ENCODE assay signal across 21 mouse cellular contexts in the genomic region with DNA sequence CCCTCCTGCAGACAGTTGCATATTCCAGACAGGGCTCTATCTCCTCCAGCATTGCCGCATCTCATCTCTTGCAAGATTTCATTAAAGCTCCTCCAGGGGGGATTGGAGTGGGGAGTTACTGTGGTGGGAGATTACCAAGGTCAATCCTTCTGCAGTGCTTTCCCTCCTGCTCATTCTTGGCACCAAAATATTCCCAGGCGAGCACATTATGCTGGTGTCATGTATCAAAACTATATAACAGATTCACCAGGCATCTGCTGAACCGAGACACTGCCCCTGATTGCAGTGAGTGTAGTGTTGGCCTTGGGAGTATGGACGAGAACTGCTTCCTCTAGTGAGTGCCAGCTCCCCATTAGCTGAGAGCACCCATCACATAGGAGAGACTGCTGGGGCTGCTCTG.
DNase-seq lines count a peak whose midpoint lies in the region; ATAC-seq and TF ChIP-seq lines count a peak whose summit lies in the region.
"Had no signal": no experiment of that assay in that cellular context is flagged by ENCODE, and none has a peak within 500 bp of the region (broad histone marks: within the 10 kb centered on the region; RNA-seq: fewer than 3 reads in every experiment).

No protein-coding gene starts in this region.

- H3K36me3 ChIP-seq in lung, embryonic 14.5 days (ENCODE audit: insufficient read depth), result no peaks in the 10 kb centered on the region
- no peaks in the 10 kb centered on the region for H3K36me3 ChIP-seq in lung, postnatal 0 days (ENCODE audit: insufficient read depth, low read length)
- no peaks in the 10 kb centered on the region for H3K36me3 ChIP-seq in limb, embryonic 15.5 days
- no peaks in the 10 kb centered on the region for H3K36me3 ChIP-seq in midbrain, embryonic 14.5 days (ENCODE audit: control insufficient read depth, insufficient read depth, low read length)
- H3K36me3 ChIP-seq: G1E; kidney, embryonic 15.5 days; limb, embryonic 12.5 days had no signal

- TF ChIP-seq EP300 in lung, postnatal 0 days (IDR thresholded peaks at IDR 0.05), result no peak

- 57% methylated on average over 4 of the region's 4 CpGs for WGBS in lung, embryonic 14.5 days
- 62% methylated on average over 4 of the region's 4 CpGs for WGBS in lung, postnatal 0 days
- WGBS in limb, embryonic 15.5 days, result 45% methylated on average over 4 of the region's 4 CpGs
- WGBS in midbrain, embryonic 14.5 days, result 74% methylated on average over 4 of the region's 4 CpGs

- TF ChIP-seq CTCF in gastrocnemius, adult 2 months (IDR thresholded peaks at IDR 0.05), result no peak
- no peak for TF ChIP-seq CTCF in lung, embryonic 14.5 days (IDR thresholded peaks at IDR 0.05; ENCODE audit: low read depth)
- TF ChIP-seq CTCF in lung, postnatal 0 days (IDR thresholded peaks at IDR 0.05), result no peak

- DNase-seq in gastrocnemius, adult 2 months, result no peak
- no peak for DNase-seq in gastrocnemius, postnatal 36 days
- DNase-seq in lung, embryonic 14.5 days, result no peak
- no peak for DNase-seq in lung, postnatal 0 days (ENCODE audit: low spot score)
- DNase-seq in midbrain, embryonic 14.5 days, result no peak
- DNase-seq in left cerebral cortex, postnatal 4 days, result no peak
- DNase-seq: adrenal gland, postnatal 14 days; cerebellum, adult 11-12 months; heart, adult 18-20 months; heart, postnatal 4 days; kidney, postnatal 4 days; layer of hippocampus, adult 9-11 months; right cerebral cortex, postnatal 25 days; thymus, postnatal 36 days had no signal

- peaks cover 13% of the 10 kb centered on the region for H3K4me1 ChIP-seq in lung, embryonic 14.5 days (ENCODE audit: insufficient read depth)
- H3K4me1 ChIP-seq in lung, postnatal 0 days (ENCODE audit: insufficient read depth, low read depth, low read length), result no peaks in the 10 kb centered on the region; the same call in 1 of the 2 replicates
- H3K4me1 ChIP-seq in limb, embryonic 15.5 days, result peaks cover 25% of the 10 kb centered on the region
- H3K4me1 ChIP-seq in midbrain, embryonic 14.5 days (ENCODE audit: control insufficient read depth, insufficient read depth, low read length), result peaks cover 14% of the 10 kb centered on the region

- H3K9ac ChIP-seq in lung, embryonic 14.5 days, result no peak overlapping the region
- H3K9ac ChIP-seq in lung, postnatal 0 days (replicated peaks; ENCODE audit: low read depth), result no peak overlapping the region
- H3K9ac ChIP-seq in limb, embryonic 15.5 days, result no peak overlapping the region
- H3K9ac ChIP-seq in midbrain, embryonic 14.5 days (replicated peaks; ENCODE audit: low read length), result no peak overlapping the region
- H3K9ac ChIP-seq: kidney, embryonic 15.5 days; limb, embryonic 12.5 days; liver, embryonic 14.5 days had no signal

- no peaks in the 10 kb centered on the region for H3K27me3 ChIP-seq in lung, embryonic 14.5 days (ENCODE audit: insufficient read depth, low read length)
- no peaks in the 10 kb centered on the region for H3K27me3 ChIP-seq in lung, postnatal 0 days (replicated peaks; ENCODE audit: insufficient read depth, low read length)
- no peaks in the 10 kb centered on the region for H3K27me3 ChIP-seq in limb, embryonic 15.5 days
- no peaks in the 10 kb centered on the region for H3K27me3 ChIP-seq in midbrain, embryonic 14.5 days (ENCODE audit: control insufficient read depth, insufficient read depth, low read length)
- H3K27me3 ChIP-seq: kidney, embryonic 15.5 days; limb, embryonic 12.5 days had no signal

- H3K4me2 ChIP-seq in lung, embryonic 14.5 days, result no peak overlapping the region
- no peak overlapping the region for H3K4me2 ChIP-seq in lung, postnatal 0 days (replicated peaks; ENCODE audit: low read depth, low read length)
- no peak overlapping the region for H3K4me2 ChIP-seq in limb, embryonic 15.5 days
- no peak overlapping the region for H3K4me2 ChIP-seq in midbrain, embryonic 14.5 days (ENCODE audit: low read length)
- H3K4me2 ChIP-seq: kidney, embryonic 15.5 days; limb, embryonic 12.5 days; midbrain, embryonic 11.5 days had no signal

- H3K9me3 ChIP-seq in lung, embryonic 14.5 days (ENCODE audit: low read depth, low read length), result no peaks in the 10 kb centered on the region
- H3K9me3 ChIP-seq in lung, postnatal 0 days (ENCODE audit: low read length), result no peaks in the 10 kb centered on the region
- H3K9me3 ChIP-seq in limb, embryonic 15.5 days, result no peaks in the 10 kb centered on the region
- no peaks in the 10 kb centered on the region for H3K9me3 ChIP-seq in midbrain, embryonic 14.5 days (ENCODE audit: control insufficient read depth, low read length)
- H3K9me3 ChIP-seq: kidney, embryonic 15.5 days; limb, embryonic 12.5 days had no signal

- 0 out of 2 replicates have a peak, but pooled peaks have one; percentile 36 for ATAC-seq in lung, embryonic 14.5 days (ENCODE audit: insufficient read depth)
- no peak for ATAC-seq in lung, postnatal 0 days
- 0 out of 2 replicates have a peak, but pooled peaks have one; percentile 13 for ATAC-seq in limb, embryonic 15.5 days (ENCODE audit: insufficient number of reproducible peaks, low FRiP score, low TSS enrichment, low read depth)
- no peak for ATAC-seq in midbrain, embryonic 14.5 days (ENCODE audit: low FRiP score, low TSS enrichment)

- intact Hi-C loops in gastrocnemius, adult 2 months (cut with DNase I), result loop anchor here (5.0 kb wide), 1 partner anchor 60 kb away; no protein-coding TSS in a partner anchor
- intact Hi-C loops in gastrocnemius, postnatal 36 days (cut with DNase I), result no loop called here
- intact Hi-C loops in left cerebral cortex, postnatal 4 days (cut with DNase I), result no loop called here

- 0 out of 2 replicates have a peak overlapping the region, but pooled peaks have one; percentile 20 for H3K27ac ChIP-seq in gastrocnemius, adult 2 months
- H3K27ac ChIP-seq in lung, embryonic 14.5 days (ENCODE audit: low read depth), result no peak overlapping the region
- H3K27ac ChIP-seq in lung, postnatal 0 days (ENCODE audit: low read length), result no peak overlapping the region
- H3K27ac ChIP-seq in limb, embryonic 15.5 days, result no peak overlapping the region
- no peak overlapping the region for H3K27ac ChIP-seq in midbrain, embryonic 14.5 days (replicated peaks; ENCODE audit: low read depth, low read length)
- H3K27ac ChIP-seq: kidney, embryonic 15.5 days; left cerebral cortex, adult 2 months; limb, embryonic 12.5 days; liver, embryonic 14.5 days had no signal

- no peak overlapping the region for H3K4me3 ChIP-seq in gastrocnemius, adult 2 months
- no peak overlapping the region for H3K4me3 ChIP-seq in lung, embryonic 14.5 days (ENCODE audit: low read depth, low read length)
- H3K4me3 ChIP-seq in lung, postnatal 0 days (ENCODE audit: low read depth, low read length), result no peak overlapping the region
- no peak overlapping the region for H3K4me3 ChIP-seq in limb, embryonic 15.5 days
- H3K4me3 ChIP-seq in midbrain, embryonic 14.5 days (replicated peaks; ENCODE audit: low read depth, low read length), result no peak overlapping the region
- H3K4me3 ChIP-seq: kidney, embryonic 15.5 days; left cerebral cortex, adult 2 months; limb, embryonic 12.5 days had no signal

Comparison
In these comparisons a context has a peak if more than half of its experiments do, and no peak if none do; other contexts are left out.
1. ATAC-seq: peak in lung, embryonic 14.5 days (single experiment) and limb, embryonic 15.5 days (single experiment); none in lung, postnatal 0 days (single experiment) and midbrain, embryonic 14.5 days (single experiment).